Mouse (Mus musculus): ENCODE results near the gene Akap13.

DNA sequence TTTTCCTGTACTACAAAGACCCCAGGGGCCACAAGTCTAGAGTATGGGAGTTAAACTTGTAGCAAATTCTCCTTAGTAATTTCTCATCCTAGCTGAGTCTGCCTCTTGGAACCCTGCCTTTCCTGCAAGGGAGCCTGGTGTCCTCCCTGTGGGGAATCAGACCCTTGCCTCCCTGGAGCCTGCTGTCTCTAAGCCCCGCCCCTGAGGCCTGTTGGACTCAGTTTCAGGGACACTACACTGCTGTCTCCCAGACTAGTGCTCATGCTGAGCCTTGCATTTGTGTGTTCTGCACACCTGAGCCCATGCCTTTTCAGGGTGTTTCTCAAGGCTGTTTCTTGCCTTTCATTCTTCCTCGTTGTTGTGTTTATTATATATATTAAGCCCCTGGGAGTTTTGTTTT, 289.2 kb downstream of the Akap13 start:
- TF ChIP-seq CTCF (IDR thresholded peaks at IDR 0.05; ENCODE audit: low read depth, low read length) (no peak), POLR2A (IDR thresholded peaks at IDR 0.05; ENCODE audit: extremely low read depth, insufficient read depth, low read length) (no peak)
